Mouse (Mus musculus) induced T-regulatory cell, adult 2 months (primary cell): ENCODE measurements around the gene Ubash3a.

Source experiments
- DNase-seq: peaks from one replicate; pipeline ENCODE4 v3.0.0-alpha.2; 2012; ENCODE audit warnings: low read depth

The Ubash3a gene

GRCm38 (mm10) chr17:31216068-31216955 is 8.6 kb downstream of the Ubash3a start:
- DNase-seq: peak; percentile 55

GRCm38 (mm10) chr17:31222810-31223310 is 15.2 kb downstream of the Ubash3a start:
- peak; percentile 47 for DNase-seq

GRCm38 (mm10) chr17:31223835-31224234 is 16.2 kb downstream of the Ubash3a start:
- peak; percentile 89 for DNase-seq

- peak; percentile 64 for DNase-seq
These were observed 16.9 kb downstream of the Ubash3a start for GRCm38 (mm10) chr17:31224591-31224990.

- no peak for DNase-seq
These were observed 18.7 kb downstream of the Ubash3a start for GRCm38 (mm10) chr17:31226368-31226767.

GRCm38 (mm10) chr17:31226931-31227330 is 19.3 kb downstream of the Ubash3a start:
- no peak for DNase-seq

- DNase-seq: no peak
These were observed 24.1 kb downstream of the Ubash3a start for GRCm38 (mm10) chr17:31231780-31232179.

- DNase-seq: no peak
These were observed 24.8 kb downstream of the Ubash3a start for GRCm38 (mm10) chr17:31232251-31233010.

GRCm38 (mm10) chr17:31235915-31236314 is 28.2 kb downstream of the Ubash3a start:
- DNase-seq: no peak

- DNase-seq: no peak
These were observed 30.8 kb downstream of the Ubash3a start for GRCm38 (mm10) chr17:31238234-31239020.

- DNase-seq: no peak
These were observed 33.5 kb downstream of the Ubash3a start for GRCm38 (mm10) chr17:31241156-31241555.

- DNase-seq: peak; percentile 72
These were observed 35.1 kb downstream of the Ubash3a start for GRCm38 (mm10) chr17:31242764-31243163.

GRCm38 (mm10) chr17:31245321-31245720 is 37.6 kb downstream of the Ubash3a start:
- DNase-seq: no peak

GRCm38 (mm10) chr17:31247144-31247543 is 39.5 kb downstream of the Ubash3a start:
- DNase-seq: no peak

- no peak for DNase-seq
These were observed 46.3 kb downstream of the Ubash3a start for GRCm38 (mm10) chr17:31253951-31254350.

GRCm38 (mm10) chr17:31254463-31254931 is 46.8 kb downstream of the Ubash3a start:
- DNase-seq: peak; percentile 75

GRCm38 (mm10) chr17:31257149-31257548 is 49.5 kb downstream of the Ubash3a start:
- DNase-seq: no peak

- no peak for DNase-seq
These were observed 50.2 kb downstream of the Ubash3a start for GRCm38 (mm10) chr17:31257898-31258297.

GRCm38 (mm10) chr17:31258310-31258865 is 50.7 kb downstream of the Ubash3a start:
- DNase-seq: no peak

GRCm38 (mm10) chr17:31259145-31259544 is 51.5 kb downstream of the Ubash3a start:
- DNase-seq: no peak

- DNase-seq: peak; percentile 52
These were observed 52.2 kb downstream of the Ubash3a start for GRCm38 (mm10) chr17:31259825-31260224.
